Mouse (Mus musculus): ENCODE measurements around the gene Ddit4. TPM values are rescaled to one million over a fixed set of nuclear protein-coding genes. Genes with fewer than 3 reads are reported as not detected.

Ddit4 gene
- polyA plus RNA-seq, 1 experiment from 2014 or later, result 24.0 TPM

DNA sequence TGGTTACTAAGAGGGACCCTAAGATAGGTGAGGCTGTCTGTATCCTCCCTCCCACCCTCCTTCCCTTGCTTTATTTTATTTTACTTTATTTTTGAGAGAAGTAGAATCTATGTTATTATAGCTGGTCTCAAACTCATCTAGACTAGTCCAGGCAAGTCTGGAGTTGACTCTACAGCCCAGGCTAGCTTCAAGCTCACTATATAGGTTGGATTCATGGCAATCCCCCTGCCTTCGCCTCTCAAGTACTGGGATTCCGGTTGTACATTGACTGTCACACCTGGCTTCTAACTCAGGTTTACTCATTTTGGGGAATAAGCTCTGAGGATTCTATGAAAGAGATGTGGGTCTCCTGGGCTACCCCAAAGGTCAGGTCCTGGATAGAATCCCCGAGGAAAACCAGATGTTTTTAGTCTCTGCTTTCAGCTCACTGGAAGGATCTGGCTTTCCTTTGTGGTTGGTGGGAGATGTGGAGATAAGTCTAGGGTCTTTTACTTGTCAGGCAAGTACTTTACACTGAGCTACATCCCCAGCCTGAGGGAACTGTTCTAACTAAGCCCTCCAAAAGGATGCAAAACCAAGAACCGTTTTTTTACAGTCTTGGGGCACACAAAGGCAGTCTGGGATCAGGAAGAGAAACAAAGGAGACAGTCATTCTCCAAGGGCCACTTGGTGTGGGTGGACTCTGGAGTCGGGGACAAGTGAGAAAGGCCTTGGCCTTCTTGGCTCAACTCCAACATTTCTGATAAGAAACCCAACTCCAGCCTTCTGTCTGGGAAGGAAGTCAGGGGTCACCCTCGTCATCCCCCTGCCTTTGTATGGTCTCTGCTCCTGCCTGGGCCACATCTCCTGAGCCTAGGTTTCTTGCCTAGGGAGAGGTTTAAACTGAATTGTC, 3.0 kb downstream of the Ddit4 start:
- Histone ChIP-seq H3K36me3 (ENCODE audit: insufficient read depth, low read length) (peaks cover 4% of the 10 kb centered on the region; the same call in 1 of the 2 replicates), H3K27ac (0 out of 2 replicates have a peak overlapping the region, but pooled peaks have one; percentile 93), H3K27me3 (ENCODE audit: insufficient read depth, low read length) (no peaks in the 10 kb centered on the region), H3K4me1 (replicated peaks; ENCODE audit: insufficient read depth, low read length) (peaks cover 23% of the 10 kb centered on the region), H3K4me2 (ENCODE audit: low read length) (peak overlapping the region; percentile 93; the same call in 1 of the 2 replicates), H3K9me3 (replicated peaks; ENCODE audit: low read length) (no peaks in the 10 kb centered on the region), H3K4me3 (replicated peaks; ENCODE audit: low read depth, low read length) (no peak overlapping the region), H3K9ac (ENCODE audit: low read depth, low read length) (no peak overlapping the region)
- no peak for TF ChIP-seq CTCF (IDR thresholded peaks at IDR 0.05; ENCODE audit: low read depth)
- DNase-seq (ENCODE audit: low spot score) (no peak), ATAC-seq (replicated peaks; ENCODE audit: low FRiP score, low read depth) (no peak)
- 43% methylated on average over 6 of the region's 6 CpGs for WGBS

DNA sequence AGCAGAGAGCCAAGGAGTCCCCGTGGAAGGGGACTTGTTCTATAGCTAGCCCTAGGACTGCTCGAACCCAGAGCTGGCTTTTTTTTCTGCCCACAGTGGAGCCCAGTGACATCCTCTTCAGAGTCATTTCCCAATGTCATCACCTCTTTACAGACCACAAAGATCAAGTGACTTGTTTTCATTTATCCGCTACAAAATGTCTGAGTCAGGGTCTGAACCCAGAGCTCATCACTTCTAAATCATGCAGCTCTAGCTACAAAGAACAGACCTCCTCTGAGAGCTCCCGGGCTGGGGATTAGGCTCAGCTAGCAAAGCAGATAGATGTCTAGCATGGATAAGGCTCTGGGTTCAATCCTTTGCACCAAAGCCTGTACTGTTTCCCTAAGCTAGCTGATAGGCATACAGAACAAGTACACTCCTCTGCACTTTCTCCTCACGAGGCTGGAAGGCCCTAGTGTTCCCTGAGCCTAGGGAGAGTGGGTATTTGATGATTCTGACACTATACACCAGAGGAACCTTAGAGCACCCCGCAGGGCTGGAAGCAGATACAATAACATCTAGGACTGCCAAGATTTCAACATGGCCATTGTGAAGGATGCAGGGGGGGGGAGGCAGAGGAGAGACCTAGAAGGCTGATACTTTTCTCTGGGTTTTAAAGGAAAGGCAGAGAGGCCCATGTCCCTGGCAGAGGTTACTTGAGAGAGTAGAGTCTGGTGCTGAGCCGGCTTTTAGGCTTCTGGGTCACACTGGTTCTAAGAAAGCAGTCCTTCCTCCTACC, 4.1 kb downstream of the Ddit4 start:
- no peaks in the 10 kb centered on the region for H3K27me3 ChIP-seq (ENCODE audit: insufficient read depth, low read length)
- ATAC-seq (replicated peaks; ENCODE audit: low FRiP score, low read depth), result no peak
- peaks cover 31% of the 10 kb centered on the region for H3K4me1 ChIP-seq (replicated peaks; ENCODE audit: insufficient read depth, low read length)
- H3K4me2 ChIP-seq (ENCODE audit: low read length), result no peak overlapping the region
- H3K36me3 ChIP-seq (ENCODE audit: insufficient read depth, low read length), result peaks cover 4% of the 10 kb centered on the region; the same call in 1 of the 2 replicates
- no peak overlapping the region for H3K4me3 ChIP-seq (replicated peaks; ENCODE audit: low read depth, low read length)
- no peaks in the 10 kb centered on the region for H3K9me3 ChIP-seq (replicated peaks; ENCODE audit: low read length)
- TF ChIP-seq CTCF (IDR thresholded peaks at IDR 0.05; ENCODE audit: low read depth), result no peak
- WGBS, result 55% methylated on average over 7 of the region's 7 CpGs
- no peak overlapping the region for H3K9ac ChIP-seq (ENCODE audit: low read depth, low read length)
- DNase-seq (ENCODE audit: low spot score), result no peak
- H3K27ac ChIP-seq, result no peak overlapping the region

DNA sequence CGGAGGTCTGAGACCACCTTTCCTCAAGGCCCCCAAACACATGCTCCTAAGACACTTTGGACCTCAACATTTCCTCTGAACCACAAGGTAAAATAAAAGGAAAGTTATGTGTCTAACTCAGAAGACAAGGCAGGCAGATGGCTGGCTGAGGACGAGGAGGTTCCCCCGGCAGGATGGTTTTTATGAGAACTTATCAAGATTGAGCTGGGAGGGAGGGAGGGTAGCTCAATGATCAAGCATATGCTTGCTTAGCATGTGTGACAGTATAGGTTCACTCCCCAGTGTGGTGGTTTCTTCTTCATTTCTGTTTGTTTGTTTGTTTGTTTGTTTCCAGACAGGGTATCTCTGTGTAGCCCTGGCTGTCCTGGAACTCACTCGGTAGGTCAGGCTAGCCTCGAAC, 5.3 kb downstream of the Ddit4 start:
- no peak overlapping the region for H3K27ac ChIP-seq
- DNase-seq (ENCODE audit: low spot score) (no peak), ATAC-seq (replicated peaks; ENCODE audit: low FRiP score, low read depth) (no peak)
- no peak overlapping the region for H3K4me2 ChIP-seq (ENCODE audit: low read length)
- no peak overlapping the region for H3K9ac ChIP-seq (ENCODE audit: low read depth, low read length)
- peaks cover 31% of the 10 kb centered on the region for H3K4me1 ChIP-seq (replicated peaks; ENCODE audit: insufficient read depth, low read length)
- H3K4me3 ChIP-seq (replicated peaks; ENCODE audit: low read depth, low read length), result no peak overlapping the region
- TF ChIP-seq CTCF (IDR thresholded peaks at IDR 0.05; ENCODE audit: low read depth), result no peak
- WGBS, result 82% methylated on average over 5 of the region's 5 CpGs
- no peaks in the 10 kb centered on the region for H3K9me3 ChIP-seq (replicated peaks; ENCODE audit: low read length)
- no peaks in the 10 kb centered on the region for H3K27me3 ChIP-seq (ENCODE audit: insufficient read depth, low read length)
- peaks cover 4% of the 10 kb centered on the region; the same call in 1 of the 2 replicates for H3K36me3 ChIP-seq (ENCODE audit: insufficient read depth, low read length)

DNA sequence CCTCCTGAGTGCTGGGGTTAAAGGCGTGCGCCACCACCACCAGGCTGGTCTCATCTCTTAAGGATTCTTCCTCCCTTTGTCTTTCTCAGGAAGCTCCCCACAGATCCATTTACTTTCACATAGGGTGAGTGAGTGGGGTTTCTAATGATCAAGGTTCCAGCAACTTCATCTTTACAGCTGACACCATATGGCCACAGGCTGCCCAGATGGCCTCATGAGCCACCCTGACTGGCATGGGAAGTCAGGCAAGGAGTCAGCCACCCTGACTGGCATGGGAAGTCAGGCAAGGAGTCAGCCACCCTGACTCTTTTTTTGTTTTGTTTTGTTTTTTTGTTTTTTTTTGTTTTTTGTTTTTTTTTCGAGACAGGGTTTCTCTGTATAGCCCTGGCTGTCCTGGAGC, 6.2 kb downstream of the Ddit4 start:
- DNase-seq (ENCODE audit: low spot score) (no peak), ATAC-seq (replicated peaks; ENCODE audit: low FRiP score, low read depth) (no peak)
- Histone ChIP-seq H3K9ac (ENCODE audit: low read depth, low read length) (no peak overlapping the region), H3K4me2 (ENCODE audit: low read length) (no peak overlapping the region), H3K4me3 (replicated peaks; ENCODE audit: low read depth, low read length) (no peak overlapping the region), H3K27me3 (ENCODE audit: insufficient read depth, low read length) (no peaks in the 10 kb centered on the region), H3K36me3 (ENCODE audit: insufficient read depth, low read length) (peaks cover 4% of the 10 kb centered on the region; the same call in 1 of the 2 replicates), H3K9me3 (replicated peaks; ENCODE audit: low read length) (no peaks in the 10 kb centered on the region), H3K27ac (no peak overlapping the region), H3K4me1 (replicated peaks; ENCODE audit: insufficient read depth, low read length) (peaks cover 29% of the 10 kb centered on the region)
- WGBS, result 86% methylated on average over 3 of the region's 3 CpGs
- no peak for TF ChIP-seq CTCF (IDR thresholded peaks at IDR 0.05; ENCODE audit: low read depth)

DNA sequence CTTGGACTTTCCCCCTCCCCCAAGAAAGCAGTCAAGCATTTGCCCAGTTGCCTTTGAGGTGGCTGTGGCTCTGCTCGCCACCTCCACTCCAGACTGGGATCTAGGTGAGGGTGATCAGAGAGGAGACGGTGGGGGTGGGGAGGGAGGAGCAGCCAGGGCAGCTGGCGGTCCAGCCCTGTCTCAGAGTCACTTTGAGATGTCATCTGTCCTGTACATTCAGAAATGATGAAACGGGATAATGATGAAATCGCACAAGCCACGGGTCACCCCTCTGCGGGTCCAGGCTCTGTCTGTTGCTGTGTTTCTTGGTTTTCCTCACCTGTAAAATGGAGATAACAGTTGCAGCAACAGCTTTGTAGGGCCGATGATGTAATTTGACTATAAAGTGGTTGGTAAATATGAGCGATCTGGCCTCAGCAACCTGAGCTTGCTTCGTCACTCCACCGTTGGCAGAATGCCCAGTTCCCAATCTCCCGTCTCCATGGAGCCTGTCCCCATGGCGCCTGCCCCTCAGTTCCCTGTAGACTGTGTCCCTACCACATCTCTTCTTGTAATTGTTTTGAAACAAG, 8.1 kb downstream of the Ddit4 start:
- TF ChIP-seq CTCF (IDR thresholded peaks at IDR 0.05; ENCODE audit: low read depth), result no peak
- no peaks in the 10 kb centered on the region for H3K27me3 ChIP-seq (ENCODE audit: insufficient read depth, low read length)
- H3K9me3 ChIP-seq (replicated peaks; ENCODE audit: low read length), result no peaks in the 10 kb centered on the region
- peak overlapping the region; percentile 46 for H3K9ac ChIP-seq (ENCODE audit: low read depth, low read length)
- peak overlapping the region; percentile 12; the same call in 1 of the 2 replicates for H3K4me3 ChIP-seq (replicated peaks; ENCODE audit: low read depth, low read length)
- peak overlapping the region; percentile 83 for H3K27ac ChIP-seq
- peak overlapping the region; percentile 52 for H3K4me2 ChIP-seq (ENCODE audit: low read length)
- no peaks in the 10 kb centered on the region for H3K36me3 ChIP-seq (ENCODE audit: insufficient read depth, low read length)
- DNase-seq (ENCODE audit: low spot score), result peak; percentile 78
- WGBS, result 27% methylated on average over 13 of the region's 13 CpGs
- H3K4me1 ChIP-seq (replicated peaks; ENCODE audit: insufficient read depth, low read length), result peaks cover 14% of the 10 kb centered on the region
- peak; percentile 71 for ATAC-seq (replicated peaks; ENCODE audit: low FRiP score, low read depth)
